Mouse (Mus musculus) lung, adult 2 months (tissue): Measurements from ENCODE around the gene Nipsnap1.

Experiments used
- CTCF ChIP-seq: fragments of 200-500 bp; IDR thresholded peaks from 2 replicates; pipeline ENCODE4 v1.5.1; 2011; ENCODE audit warnings: mild to moderate bottlenecking, low read length, control low read depth; ENCODE audit not compliant: insufficient read depth
- POLR2A ChIP-seq: fragments of 200-500 bp; IDR thresholded peaks from 2 replicates; pipeline ENCODE4 v1.6.1; 2011; ENCODE audit warnings: low read depth, mild to moderate bottlenecking, control low read depth, low read length, borderline replicate concordance; ENCODE audit errors: extremely low read depth

DNA sequence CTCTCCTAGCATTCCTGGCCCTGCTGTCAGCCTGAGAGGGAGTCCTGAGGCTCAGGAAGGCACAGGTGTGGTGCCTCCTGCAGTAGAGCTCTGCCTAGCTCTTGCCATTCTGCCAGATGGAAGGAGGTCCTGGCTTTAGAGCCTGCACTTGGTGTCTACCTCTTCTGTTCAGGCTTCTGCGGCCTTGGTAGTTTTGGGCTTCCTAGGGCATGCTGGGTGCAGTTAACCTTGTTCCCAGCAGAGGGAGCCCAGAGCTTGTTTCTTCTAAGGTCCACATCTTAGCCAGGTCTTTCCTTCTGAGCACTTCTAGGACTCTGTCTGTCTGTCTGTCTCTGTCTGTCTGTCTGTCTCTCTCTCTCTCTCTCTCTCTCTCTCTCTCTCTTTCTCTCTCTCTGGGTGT is 42.3 kb downstream of the Nipsnap1 start:
- peak; percentile 79 for TF ChIP-seq CTCF
- no peak for TF ChIP-seq POLR2A
